Mouse (Mus musculus): ENCODE data around the gene Col5a2. TPM values are rescaled to one million over a fixed set of nuclear protein-coding genes. Genes with fewer than 3 reads are reported as not detected.

The Col5a2 gene
- polyA plus RNA-seq, 1 experiment, result 0.96 TPM

DNA sequence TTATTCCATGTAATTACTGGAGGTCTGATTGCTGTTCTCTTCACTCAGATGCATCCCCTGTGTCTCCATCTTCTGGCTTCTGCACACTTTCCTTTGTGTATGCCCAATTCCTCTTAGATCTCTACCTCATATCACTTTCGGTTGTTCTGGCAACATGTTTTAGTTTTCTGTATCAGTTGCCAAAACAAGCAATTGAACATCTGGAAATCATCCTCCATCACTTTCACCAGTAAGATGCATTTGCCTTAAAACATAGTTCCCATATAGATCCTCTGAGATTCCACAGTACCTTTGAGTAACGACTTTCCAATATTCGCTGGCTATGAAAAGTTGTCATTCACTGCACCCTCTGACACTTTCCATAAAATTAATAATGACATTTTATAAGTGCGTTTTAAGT is 20.1 kb downstream of the Col5a2 start:
- H3K4me1 ChIP-seq (ENCODE audit: control insufficient read depth, insufficient read depth, low read length), result no peaks in the 10 kb centered on the region
- H3K27me3 ChIP-seq (ENCODE audit: control insufficient read depth, insufficient read depth, low read length), result no peaks in the 10 kb centered on the region
- TF ChIP-seq POLR2A (IDR thresholded peaks at IDR 0.05; ENCODE audit: control insufficient read depth, low read depth, low read length), result no peak
- H3K36me3 ChIP-seq (ENCODE audit: control insufficient read depth, insufficient read depth, low read length), result no peaks in the 10 kb centered on the region
- no peak overlapping the region for H3K4me3 ChIP-seq (ENCODE audit: control insufficient read depth, low read depth, low read length)
- H3K27ac ChIP-seq (ENCODE audit: control insufficient read depth, insufficient read depth, low read depth, low read length), result no peak overlapping the region

DNA sequence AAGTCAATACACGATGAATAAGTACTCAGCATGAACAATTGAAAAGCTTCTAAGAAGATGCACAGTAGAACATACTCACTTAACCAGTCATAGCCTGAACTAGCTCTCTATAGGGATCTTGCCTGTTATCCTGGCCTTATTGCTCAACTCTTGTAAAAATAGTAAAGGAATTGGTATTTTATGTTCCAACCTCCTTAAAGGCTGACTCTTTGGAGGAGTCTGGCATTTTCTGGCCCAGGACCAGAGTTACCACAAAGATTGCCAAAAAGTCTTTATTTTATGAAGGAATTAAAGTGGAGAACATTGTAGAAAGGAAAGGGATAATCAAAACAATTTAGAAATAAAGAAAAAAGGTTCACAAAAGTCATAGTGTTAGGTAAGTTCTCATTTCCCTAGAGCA is 21.2 kb downstream of the Col5a2 start:
- no peaks in the 10 kb centered on the region for H3K4me1 ChIP-seq (ENCODE audit: control insufficient read depth, insufficient read depth, low read length)

DNA sequence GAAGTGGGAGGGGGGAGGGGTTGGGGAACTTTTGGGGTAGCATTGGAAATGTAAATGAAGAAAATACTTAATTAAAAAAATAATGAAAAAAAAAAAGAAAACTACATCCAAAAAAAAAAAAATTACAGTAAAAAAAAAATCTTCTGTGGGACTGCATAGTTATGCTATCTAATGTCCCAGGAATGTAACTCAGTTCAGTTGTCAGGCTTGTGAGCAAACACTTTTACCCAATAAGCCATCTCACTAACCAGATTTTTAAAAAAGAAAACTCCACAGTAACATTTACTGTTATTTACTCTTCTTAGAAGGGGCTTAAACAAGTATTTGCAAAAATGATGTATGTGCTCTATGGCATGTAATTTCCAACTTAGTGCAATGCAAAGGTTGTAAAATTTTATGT is 24.0 kb downstream of the Col5a2 start:
- no peak for TF ChIP-seq CTCF (IDR thresholded peaks at IDR 0.05; ENCODE audit: control insufficient read depth, insufficient read depth, insufficient replicate concordance, low read depth, low read length)
- TF ChIP-seq POLR2A (IDR thresholded peaks at IDR 0.05; ENCODE audit: control insufficient read depth, low read depth, low read length), result no peak
- H3K27me3 ChIP-seq (ENCODE audit: control insufficient read depth, insufficient read depth, low read length), result no peaks in the 10 kb centered on the region

More for the DNA sequence above, 21.2 kb downstream of the Col5a2 start:
- Histone ChIP-seq H3K36me3 (ENCODE audit: control insufficient read depth, insufficient read depth, low read length) (no peaks in the 10 kb centered on the region), H3K4me3 (ENCODE audit: control insufficient read depth, low read depth, low read length) (no peak overlapping the region), H3K27ac (ENCODE audit: control insufficient read depth, insufficient read depth, low read depth, low read length) (no peak overlapping the region), H3K27me3 (ENCODE audit: control insufficient read depth, insufficient read depth, low read length) (no peaks in the 10 kb centered on the region)
- TF ChIP-seq CTCF (IDR thresholded peaks at IDR 0.05; ENCODE audit: control insufficient read depth, insufficient read depth, insufficient replicate concordance, low read depth, low read length) (no peak), POLR2A (IDR thresholded peaks at IDR 0.05; ENCODE audit: control insufficient read depth, low read depth, low read length) (no peak)

DNA sequence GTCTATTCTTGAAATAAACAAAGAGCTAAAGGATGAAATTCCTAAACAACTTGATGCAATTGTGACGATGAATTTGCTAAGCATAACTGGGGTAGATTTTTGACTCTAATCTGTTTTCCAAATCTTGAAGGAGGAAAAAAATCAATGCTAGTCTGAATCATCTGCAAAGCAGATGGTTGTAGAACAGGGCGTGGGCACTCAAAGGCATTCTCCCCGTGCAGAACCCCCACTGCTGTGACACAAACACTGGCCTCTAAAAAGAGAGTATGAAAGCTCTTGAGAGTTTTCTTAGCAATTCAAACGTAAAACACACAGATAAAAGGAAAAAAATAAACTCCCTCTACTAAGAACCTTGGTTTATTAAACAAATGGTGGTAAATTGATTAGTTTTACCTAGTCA is 30.3 kb downstream of the Col5a2 start:
- Histone ChIP-seq H3K36me3 (ENCODE audit: control insufficient read depth, insufficient read depth, low read length) (no peaks in the 10 kb centered on the region), H3K27me3 (ENCODE audit: control insufficient read depth, insufficient read depth, low read length) (no peaks in the 10 kb centered on the region), H3K4me3 (ENCODE audit: control insufficient read depth, low read depth, low read length) (no peak overlapping the region), H3K27ac (ENCODE audit: control insufficient read depth, insufficient read depth, low read depth, low read length) (no peak overlapping the region), H3K4me1 (ENCODE audit: control insufficient read depth, insufficient read depth, low read length) (no peaks in the 10 kb centered on the region)
- TF ChIP-seq CTCF (IDR thresholded peaks at IDR 0.05; ENCODE audit: control insufficient read depth, insufficient read depth, insufficient replicate concordance, low read depth, low read length), result no peak
- no peak for TF ChIP-seq POLR2A (IDR thresholded peaks at IDR 0.05; ENCODE audit: control insufficient read depth, low read depth, low read length)

More for the DNA sequence above, 24.0 kb downstream of the Col5a2 start:
- H3K4me3 ChIP-seq (ENCODE audit: control insufficient read depth, low read depth, low read length), result no peak overlapping the region
- H3K4me1 ChIP-seq (ENCODE audit: control insufficient read depth, insufficient read depth, low read length), result no peaks in the 10 kb centered on the region
- H3K36me3 ChIP-seq (ENCODE audit: control insufficient read depth, insufficient read depth, low read length), result no peaks in the 10 kb centered on the region
- H3K27ac ChIP-seq (ENCODE audit: control insufficient read depth, insufficient read depth, low read depth, low read length), result no peak overlapping the region

DNA sequence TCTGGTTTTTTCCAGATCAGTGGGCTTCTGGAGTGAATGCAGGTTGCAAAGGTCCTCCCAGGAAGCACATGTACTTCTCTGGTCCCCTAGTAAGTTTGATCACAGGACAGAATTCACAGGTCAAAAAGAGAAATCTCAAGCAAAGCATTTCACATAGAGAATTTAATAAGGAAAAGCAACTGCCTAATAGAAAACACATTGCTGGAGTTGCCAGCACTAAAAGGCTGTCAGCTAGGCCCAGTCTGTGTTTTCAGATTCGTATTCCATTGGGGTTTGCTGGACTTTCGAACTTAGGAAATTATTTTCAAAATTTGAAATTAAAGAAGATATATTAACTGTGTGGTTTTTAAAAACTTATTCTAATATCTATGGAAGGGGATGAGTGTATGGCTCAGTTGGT is 42.3 kb downstream of the Col5a2 start:
- Histone ChIP-seq H3K4me3 (ENCODE audit: control insufficient read depth, low read depth, low read length) (no peak overlapping the region), H3K36me3 (ENCODE audit: control insufficient read depth, insufficient read depth, low read length) (no peaks in the 10 kb centered on the region), H3K27me3 (ENCODE audit: control insufficient read depth, insufficient read depth, low read length) (no peaks in the 10 kb centered on the region), H3K4me1 (ENCODE audit: control insufficient read depth, insufficient read depth, low read length) (no peaks in the 10 kb centered on the region), H3K27ac (ENCODE audit: control insufficient read depth, insufficient read depth, low read depth, low read length) (no peak overlapping the region)
- TF ChIP-seq POLR2A (IDR thresholded peaks at IDR 0.05; ENCODE audit: control insufficient read depth, low read depth, low read length) (no peak), CTCF (IDR thresholded peaks at IDR 0.05; ENCODE audit: control insufficient read depth, insufficient read depth, insufficient replicate concordance, low read depth, low read length) (no peak)

- H3K27ac ChIP-seq (ENCODE audit: control insufficient read depth, insufficient read depth, low read depth, low read length), result no peak overlapping the region
Measured at GRCm38 (mm10) chr1:45455763-45456162, 47.3 kb downstream of the Col5a2 start.

DNA sequence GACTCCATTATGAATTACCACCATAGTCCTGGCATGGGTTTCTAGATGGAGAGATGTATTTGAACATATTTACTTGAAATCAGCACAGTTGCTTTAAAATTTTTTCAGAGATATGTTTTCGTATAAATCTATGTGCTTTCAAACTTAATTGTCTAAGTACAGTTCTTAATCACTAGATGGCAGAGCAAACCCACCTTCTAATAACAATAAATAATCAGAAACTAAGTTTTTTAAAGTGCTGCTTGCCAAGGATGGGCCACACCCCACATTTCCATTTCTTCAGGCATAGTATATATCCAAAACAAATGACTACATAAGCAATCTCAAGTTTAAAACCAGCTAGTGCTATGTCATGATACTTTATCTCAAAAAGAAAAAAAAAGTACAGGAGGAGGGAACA is 54.2 kb downstream of the Col5a2 start:
- Histone ChIP-seq H3K36me3 (ENCODE audit: control insufficient read depth, insufficient read depth, low read length) (no peaks in the 10 kb centered on the region), H3K4me1 (ENCODE audit: control insufficient read depth, insufficient read depth, low read length) (no peaks in the 10 kb centered on the region), H3K4me3 (ENCODE audit: control insufficient read depth, low read depth, low read length) (no peak overlapping the region), H3K27me3 (ENCODE audit: control insufficient read depth, insufficient read depth, low read length) (no peaks in the 10 kb centered on the region), H3K27ac (ENCODE audit: control insufficient read depth, insufficient read depth, low read depth, low read length) (no peak overlapping the region)
- TF ChIP-seq POLR2A (IDR thresholded peaks at IDR 0.05; ENCODE audit: control insufficient read depth, low read depth, low read length) (no peak), CTCF (IDR thresholded peaks at IDR 0.05; ENCODE audit: control insufficient read depth, insufficient read depth, insufficient replicate concordance, low read depth, low read length) (no peak)

More at GRCm38 (mm10) chr1:45455763-45456162, 47.3 kb downstream of the Col5a2 start:
- no peak for TF ChIP-seq POLR2A (IDR thresholded peaks at IDR 0.05; ENCODE audit: control insufficient read depth, low read depth, low read length)
- no peak for TF ChIP-seq CTCF (IDR thresholded peaks at IDR 0.05; ENCODE audit: control insufficient read depth, insufficient read depth, insufficient replicate concordance, low read depth, low read length)
- H3K4me3 ChIP-seq (ENCODE audit: control insufficient read depth, low read depth, low read length), result no peak overlapping the region
- no peaks in the 10 kb centered on the region for H3K36me3 ChIP-seq (ENCODE audit: control insufficient read depth, insufficient read depth, low read length)
- no peaks in the 10 kb centered on the region for H3K4me1 ChIP-seq (ENCODE audit: control insufficient read depth, insufficient read depth, low read length)
- H3K27me3 ChIP-seq (ENCODE audit: control insufficient read depth, insufficient read depth, low read length), result no peaks in the 10 kb centered on the region

DNA sequence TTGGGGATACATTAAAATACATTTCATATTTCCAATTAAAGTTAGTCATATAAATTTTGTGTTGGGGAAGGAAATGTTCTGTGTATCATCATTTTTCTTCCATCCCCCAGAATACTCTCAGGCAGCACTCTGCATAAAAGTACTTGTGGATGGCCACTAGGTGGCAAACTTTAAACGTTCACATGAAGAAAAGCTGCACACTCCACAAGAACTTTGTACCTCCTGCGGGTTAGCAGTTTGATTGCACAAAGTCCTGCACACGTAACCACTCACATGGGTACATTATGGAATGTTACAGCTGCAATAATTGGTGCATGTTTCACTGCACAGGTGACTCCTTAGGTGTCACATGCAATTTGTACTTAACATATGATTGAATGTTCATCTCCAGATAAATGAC is 71.2 kb downstream of the Col5a2 start:
- Histone ChIP-seq H3K36me3 (ENCODE audit: control insufficient read depth, insufficient read depth, low read length) (no peaks in the 10 kb centered on the region), H3K27ac (ENCODE audit: control insufficient read depth, insufficient read depth, low read depth, low read length) (no peak overlapping the region), H3K27me3 (ENCODE audit: control insufficient read depth, insufficient read depth, low read length) (no peaks in the 10 kb centered on the region), H3K4me1 (ENCODE audit: control insufficient read depth, insufficient read depth, low read length) (no peaks in the 10 kb centered on the region), H3K4me3 (ENCODE audit: control insufficient read depth, low read depth, low read length) (no peak overlapping the region)
- TF ChIP-seq CTCF (IDR thresholded peaks at IDR 0.05; ENCODE audit: control insufficient read depth, insufficient read depth, insufficient replicate concordance, low read depth, low read length) (no peak), POLR2A (IDR thresholded peaks at IDR 0.05; ENCODE audit: control insufficient read depth, low read depth, low read length) (no peak)

Data from testis, adult 2 months (tissue).